Mouse (Mus musculus) liver, adult (tissue): ENCODE data around the gene Batf3.

ENCODE experiments used
- GATA4 ChIP-seq: IDR thresholded peaks from 2 replicates; pipeline ENCODE4 v1.6.1; 2014; ENCODE audit warnings: mild to moderate bottlenecking, low read length; ENCODE audit not compliant: insufficient replicate concordance

The Batf3 gene

DNA sequence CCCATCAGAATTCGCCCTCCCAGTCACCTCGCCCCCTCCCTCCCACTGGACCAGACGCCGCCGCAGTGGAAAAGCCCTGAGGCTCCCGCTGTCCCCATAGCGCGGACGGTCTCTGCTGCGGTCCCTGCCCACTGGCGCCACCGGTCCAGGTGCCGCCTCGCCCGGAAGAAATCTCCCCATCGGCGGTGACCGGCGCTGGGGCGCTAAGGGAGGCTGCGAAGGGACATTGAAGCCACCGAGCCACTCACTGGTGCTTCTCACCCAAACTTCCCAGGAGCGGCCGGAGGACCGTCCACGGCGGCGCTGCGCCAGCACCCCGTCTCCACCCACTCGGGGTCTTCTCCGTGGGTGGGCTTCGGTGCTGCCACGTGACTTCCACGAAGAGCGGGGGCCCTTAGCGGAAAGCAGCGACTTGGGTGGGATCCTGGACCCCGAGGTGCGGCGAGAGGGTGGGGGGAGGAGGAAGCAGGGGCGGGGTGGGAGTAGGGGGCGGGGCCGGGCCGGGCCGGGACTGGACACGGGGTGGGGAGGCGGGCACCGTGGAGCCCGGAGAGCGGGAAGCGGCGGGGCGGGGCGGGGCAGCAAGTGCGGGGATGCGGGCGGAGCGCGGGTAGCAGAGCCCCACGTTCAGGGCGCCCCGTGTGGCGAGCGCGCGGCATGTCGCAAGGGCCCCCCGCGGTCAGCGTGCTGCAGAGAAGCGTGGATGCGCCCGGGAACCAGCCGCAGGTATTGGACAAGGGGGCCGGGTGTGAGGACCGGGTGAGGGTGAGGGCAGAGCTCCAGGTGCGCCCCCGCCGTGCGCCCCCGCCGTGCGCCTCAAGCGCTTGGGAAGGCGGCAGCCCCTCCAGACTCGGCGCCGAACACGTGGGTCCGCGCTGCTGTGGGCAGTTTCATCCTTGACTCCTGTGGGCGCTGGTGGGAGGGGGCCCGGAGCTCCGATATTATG lies at the start of gene Batf3:
TSS of gene Batf3 (plus strand) at position 46 of the 946 bp plus-strand sequence.
- no peak for TF ChIP-seq GATA4

- no peak for TF ChIP-seq GATA4
Observed at GRCm38 (mm10) chr1:191053555-191053954, 44.1 kb upstream of the Batf3 start.

DNA sequence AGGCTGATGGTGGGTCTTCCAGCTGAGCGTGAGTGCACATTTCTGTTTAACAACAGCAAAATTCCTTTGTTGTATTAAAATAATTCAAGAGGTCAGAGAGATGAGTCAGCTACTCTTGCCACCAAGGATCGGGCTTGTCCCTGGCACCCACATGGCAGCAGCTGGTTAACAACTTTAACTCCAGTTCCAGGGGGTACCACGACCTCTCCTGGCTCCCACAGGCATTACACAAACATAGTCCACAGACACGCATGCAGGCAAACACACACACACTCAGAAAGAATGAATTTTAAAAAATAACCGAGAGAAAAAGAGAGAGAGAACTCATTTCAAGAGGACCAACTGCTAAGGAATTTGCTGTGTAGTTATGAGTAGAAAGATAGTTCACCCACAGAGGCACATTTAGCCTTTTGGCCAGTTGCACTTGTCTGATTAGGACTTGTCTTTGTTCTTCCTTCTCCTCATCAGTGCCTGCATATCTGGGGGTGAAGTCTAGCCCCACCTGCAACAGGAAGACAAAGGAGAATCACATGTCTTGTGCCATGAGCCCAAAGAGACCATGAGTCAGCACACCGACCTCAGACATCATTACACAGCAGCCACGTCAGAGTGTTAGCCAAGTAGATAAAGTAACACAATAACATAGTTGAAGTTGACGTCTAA lies 42.6 kb upstream of the Batf3 start:
- no peak for TF ChIP-seq GATA4

GRCm38 (mm10) chr1:191055533-191055873 lies 42.1 kb upstream of the Batf3 start:
- no peak for TF ChIP-seq GATA4

GRCm38 (mm10) chr1:191057461-191057860 lies 40.2 kb upstream of the Batf3 start:
- no peak for TF ChIP-seq GATA4

DNA sequence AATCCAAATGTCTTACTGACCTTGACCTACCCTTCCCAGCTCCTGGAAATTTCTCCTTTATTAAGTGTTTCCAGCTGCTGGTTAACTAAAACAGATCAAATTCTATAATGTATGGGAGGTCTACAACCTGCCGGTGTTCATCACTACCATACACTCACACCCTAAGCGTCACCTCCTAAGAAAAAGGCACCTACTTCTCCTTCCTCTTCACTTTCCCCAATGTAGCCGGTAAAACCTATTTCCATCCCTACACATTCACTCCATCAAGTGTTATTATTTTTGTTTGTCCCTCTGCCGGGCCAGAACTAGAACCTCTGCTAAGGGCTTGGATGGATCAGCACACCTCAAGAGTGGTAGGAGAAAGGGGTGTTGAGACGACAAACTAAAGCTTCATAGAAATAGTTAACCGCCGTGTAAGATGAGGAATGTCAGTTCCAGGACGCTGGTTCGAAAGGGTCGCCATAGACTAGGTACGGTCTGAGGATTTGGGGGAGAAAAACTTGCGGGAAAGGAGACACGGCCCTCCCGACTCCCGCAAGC lies 35.3 kb upstream of the Batf3 start:
- TF ChIP-seq GATA4 = no peak

GRCm38 (mm10) chr1:191062781-191063485 lies 34.7 kb upstream of the Batf3 start, which contains the start of the genes Tatdn3 and Nsl1:
Gene Tatdn3, minus strand, starts transcription at chr1:191062932.
Gene Nsl1, plus strand, starts transcription at chr1:191063012.
- peak; percentile 44; the same call in 1 of the 2 replicates for TF ChIP-seq GATA4

- no peak for TF ChIP-seq GATA4
Observed at GRCm38 (mm10) chr1:191063700-191064099, 33.9 kb upstream of the Batf3 start.

DNA sequence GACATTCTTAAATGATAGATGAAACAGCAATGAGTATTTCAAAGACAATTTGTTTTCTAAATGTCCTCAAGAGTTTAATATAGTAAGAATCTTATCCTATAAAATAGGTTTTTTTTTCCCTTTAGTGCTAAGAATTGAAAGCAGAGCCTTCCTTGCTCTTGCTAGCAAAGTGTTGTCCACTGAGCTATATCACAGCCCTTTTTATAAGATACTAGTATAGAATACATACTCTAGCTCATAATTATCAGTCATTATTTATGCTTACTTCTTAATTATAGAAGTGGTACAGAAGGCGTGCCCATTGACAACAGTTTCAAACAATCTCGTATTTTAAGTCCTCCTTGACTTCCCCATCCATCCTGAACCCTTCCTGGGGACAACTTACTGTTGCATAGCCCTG lies 33.1 kb upstream of the Batf3 start:
- no peak for TF ChIP-seq GATA4

DNA sequence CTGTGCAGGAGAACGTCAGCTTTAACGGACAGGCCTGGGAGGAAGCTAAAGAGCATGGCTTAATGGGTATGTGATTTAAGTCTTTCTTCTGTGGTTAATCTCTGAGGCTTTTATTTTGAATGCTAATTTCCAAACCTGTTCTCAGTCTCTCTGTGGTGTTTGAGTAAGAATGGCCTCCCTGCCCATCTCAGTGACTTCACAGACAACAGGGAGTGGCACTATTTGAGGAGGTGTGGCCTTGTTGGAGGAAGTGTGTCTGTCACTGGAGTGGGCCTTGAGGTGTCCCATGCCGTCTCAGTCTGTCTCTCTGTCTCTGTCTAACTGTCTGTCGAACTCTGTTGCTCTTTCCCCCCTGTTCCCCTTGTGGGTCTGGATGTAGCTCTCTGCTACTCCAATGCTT lies 32.5 kb upstream of the Batf3 start:
- no peak for TF ChIP-seq GATA4

GRCm38 (mm10) chr1:191068377-191068776 lies 29.3 kb upstream of the Batf3 start:
- no peak for TF ChIP-seq GATA4

DNA sequence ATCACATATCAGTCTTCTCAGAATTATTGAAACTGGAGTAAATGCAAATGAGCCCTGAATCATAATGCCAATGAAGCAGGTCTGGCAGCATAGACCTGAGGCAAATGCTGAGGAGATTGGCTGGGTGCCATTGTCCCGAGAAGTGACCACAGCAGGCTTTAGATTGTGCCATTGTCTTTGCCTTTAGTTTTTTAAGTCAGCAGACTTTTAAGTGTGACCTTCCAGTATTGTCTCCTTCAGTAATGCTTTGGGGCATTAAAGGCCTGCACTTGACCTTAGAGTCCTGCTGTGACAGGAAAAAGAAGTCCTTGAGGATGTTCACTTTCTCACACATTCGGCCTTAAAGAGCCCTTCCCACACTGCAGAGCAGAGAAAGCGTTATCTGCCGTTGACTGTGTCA lies 27.4 kb upstream of the Batf3 start:
- TF ChIP-seq GATA4 = no peak

DNA sequence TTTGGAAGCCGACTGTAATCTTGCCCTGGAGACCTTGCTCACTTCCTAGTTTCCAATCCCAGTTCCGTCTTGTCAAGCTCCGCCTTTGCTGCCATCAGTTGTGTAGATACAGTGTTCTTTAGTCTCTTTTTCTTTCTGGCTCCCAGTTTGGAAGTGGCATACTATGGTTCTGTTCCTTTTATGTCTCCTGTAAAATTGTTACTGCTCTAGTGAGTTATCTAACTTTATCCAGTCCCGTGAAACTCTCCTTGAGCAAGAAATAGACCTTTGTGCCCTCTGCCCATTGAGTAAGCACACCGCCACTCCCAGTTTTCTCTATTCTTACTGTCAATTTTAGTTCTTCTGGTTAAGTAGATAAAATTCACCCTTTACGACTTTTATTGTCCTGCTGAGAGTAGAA lies 26.0 kb upstream of the Batf3 start:
- peak; percentile 81 for TF ChIP-seq GATA4

DNA sequence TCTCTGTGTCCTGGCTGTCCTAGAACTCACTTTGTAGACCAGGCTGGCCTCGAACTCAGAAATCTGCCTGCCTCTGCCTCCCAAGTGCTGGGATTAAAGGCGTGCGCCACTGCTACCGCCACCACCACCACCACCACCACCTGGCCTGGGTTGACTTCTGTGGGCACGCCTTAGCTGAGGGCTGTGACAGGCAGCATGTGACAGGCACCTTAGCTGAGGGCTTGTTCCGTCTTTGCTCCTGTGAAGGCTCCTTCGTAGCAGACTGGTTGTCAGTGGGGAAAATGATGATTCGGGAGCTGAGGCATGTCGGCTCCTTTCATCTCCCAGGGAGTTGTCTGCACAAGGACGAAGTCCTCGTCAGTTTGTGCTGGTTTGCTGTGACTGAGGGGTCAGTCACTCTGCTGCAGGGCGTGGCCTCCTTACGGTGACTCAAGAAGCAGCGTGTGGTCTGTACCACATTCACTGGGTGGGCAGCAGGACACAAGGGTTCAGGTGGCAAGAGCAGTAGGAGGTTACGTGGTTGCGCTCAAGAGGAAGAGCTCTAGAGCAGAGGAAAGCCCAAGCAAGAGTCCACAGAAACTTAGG lies 25.2 kb upstream of the Batf3 start:
- no peak for TF ChIP-seq GATA4

- no peak for TF ChIP-seq GATA4
Observed at GRCm38 (mm10) chr1:191073001-191073400, 24.6 kb upstream of the Batf3 start.
